Mouse (Mus musculus) ES-Bruce4 (cell line): ENCODE results near the gene A430078G23Rik.

Experiments
- CTCF ChIP-seq: IDR thresholded peaks from one replicate; pipeline ENCODE4 v1.8.1; 2011; ENCODE audit warnings: low read depth, low read length
- POLR2A ChIP-seq: IDR thresholded peaks from one replicate; pipeline ENCODE4 v1.8.1; 2011; ENCODE audit warnings: low read length; ENCODE audit not compliant: insufficient read depth

DNA sequence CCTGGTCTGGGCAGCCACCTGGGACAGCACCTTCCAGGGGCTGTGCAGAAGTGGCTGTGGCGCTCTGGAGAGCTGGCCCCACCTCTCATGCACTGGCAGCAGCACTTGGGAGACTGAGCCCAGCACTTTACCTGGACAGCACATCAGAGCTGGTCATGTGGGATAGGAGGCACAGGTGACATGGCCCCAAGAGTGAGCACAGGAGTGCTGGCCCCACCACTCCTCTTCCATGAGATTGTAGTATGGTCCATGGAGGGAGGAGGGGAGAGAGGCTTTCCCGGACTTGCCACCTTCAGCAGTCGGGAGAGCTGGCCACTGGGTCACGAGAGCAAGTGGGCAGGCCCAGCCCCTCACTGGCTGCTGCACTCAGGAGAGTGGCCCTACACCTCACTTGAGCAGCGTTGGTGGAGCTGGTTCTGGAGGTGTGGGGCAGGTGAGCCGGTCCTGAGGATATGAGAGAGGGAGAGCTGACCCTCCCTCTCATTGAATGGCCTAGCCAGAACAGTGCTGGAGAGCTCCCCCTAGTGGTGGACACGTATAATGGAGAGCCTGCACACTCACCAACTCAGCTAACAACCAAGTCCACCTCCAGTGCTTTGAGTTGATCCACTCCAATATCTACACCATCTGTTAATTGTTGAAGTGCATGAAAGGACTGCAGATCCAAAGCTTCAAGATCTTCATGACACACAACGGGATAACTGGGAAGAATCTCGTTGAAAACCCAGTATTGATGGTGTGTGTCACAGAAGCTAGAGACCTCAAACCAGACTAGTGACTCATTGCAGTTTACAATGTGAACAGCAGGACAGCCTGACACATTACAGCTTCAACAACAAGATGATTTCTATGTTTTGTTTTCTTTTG, 16.3 kb upstream of the A430078G23Rik start:
- peak; percentile 84 for TF ChIP-seq CTCF
- TF ChIP-seq POLR2A, result no peak
